Mouse (Mus musculus): ENCODE data around the gene Lrrtm4.
A peak's percentile ranks its signal among the peaks of the same experiment; 100 is the strongest.

The Lrrtm4 gene

DNA sequence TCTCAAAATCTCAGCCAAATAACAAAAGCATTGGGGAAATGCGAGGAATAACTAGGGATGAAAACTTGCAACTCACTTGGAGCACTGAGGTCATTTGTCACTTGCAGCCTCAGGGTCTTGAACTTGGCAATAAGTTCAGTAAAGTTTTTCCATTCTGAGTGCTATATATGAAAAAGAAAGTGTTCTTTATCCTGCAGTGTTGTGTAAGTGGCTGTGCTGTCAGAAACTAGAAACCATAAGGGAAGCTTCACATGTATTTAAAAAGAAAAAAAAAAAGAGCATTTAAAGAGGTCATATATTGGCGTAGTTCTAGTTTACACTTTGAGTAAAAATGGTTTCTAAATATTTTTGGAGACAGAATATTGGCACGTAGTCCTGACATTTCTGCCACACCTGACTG lies 313.1 kb downstream of the Lrrtm4 start:
- DNase-seq: no peak

- DNase-seq: no peak
These were observed 333.6 kb downstream of the Lrrtm4 start for GRCm38 (mm10) chr6:80352307-80352706.

GRCm38 (mm10) chr6:80357092-80357491 lies 338.4 kb downstream of the Lrrtm4 start:
- no peak for DNase-seq

GRCm38 (mm10) chr6:80363593-80363992 lies 344.9 kb downstream of the Lrrtm4 start:
- DNase-seq: no peak

DNA sequence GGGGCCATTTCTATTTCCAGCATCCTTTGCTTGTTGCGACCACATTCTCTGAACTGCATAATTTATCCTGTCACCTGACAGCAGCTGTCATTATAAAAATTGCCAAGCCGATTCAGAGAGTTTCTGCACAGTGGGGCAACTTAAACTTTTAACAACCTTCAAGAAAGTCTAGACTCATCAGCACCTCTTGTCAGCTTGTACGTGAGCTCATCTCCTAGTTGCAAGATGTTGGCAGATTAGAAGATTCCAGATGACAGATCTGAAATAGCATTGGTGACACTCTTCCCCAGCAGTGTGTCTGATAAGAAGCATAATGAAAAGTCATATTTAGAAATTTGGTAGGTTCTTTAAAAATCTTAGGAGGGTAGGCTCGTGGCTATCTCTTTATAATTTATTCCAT lies 347.9 kb downstream of the Lrrtm4 start:
- no peak for DNase-seq

DNA sequence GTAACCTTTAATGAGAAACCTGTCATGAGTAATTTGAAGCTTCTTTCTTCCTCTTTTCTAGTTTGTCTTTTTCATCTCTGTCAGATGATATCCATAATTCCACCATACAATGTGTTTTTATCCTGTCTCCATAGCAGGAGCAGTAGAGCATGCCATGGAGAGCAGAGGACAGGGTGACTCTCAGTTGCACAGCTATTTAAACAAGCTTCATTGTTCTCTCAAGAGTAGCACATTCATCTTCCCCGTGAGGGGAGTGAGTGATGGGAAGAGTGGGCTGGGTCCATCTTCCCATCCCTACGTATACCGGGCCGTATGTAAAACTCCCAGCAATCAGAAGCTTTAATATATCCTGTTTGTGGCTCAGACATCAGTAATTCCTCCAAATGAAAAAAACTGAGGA lies 370.9 kb downstream of the Lrrtm4 start:
- DNase-seq: no peak

DNA sequence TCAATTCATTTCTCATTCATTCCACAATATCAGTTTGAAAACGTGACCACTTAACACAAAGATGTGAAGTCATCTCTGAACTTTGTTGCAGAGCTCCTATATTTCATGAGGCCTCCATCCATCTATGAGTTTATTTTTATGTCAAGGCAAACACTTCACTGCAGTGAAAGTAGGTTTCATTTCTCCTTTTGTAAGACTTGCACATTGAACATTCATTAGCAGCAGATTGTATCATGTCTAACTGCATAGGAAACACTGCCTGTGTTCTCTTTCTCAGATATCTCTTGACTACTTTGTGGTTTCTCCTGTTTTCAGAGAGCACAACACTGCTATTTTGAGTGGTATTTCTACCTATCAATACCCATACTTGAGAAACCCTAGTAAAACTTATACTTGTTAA lies 388.1 kb downstream of the Lrrtm4 start:
- no peak for DNase-seq

DNA sequence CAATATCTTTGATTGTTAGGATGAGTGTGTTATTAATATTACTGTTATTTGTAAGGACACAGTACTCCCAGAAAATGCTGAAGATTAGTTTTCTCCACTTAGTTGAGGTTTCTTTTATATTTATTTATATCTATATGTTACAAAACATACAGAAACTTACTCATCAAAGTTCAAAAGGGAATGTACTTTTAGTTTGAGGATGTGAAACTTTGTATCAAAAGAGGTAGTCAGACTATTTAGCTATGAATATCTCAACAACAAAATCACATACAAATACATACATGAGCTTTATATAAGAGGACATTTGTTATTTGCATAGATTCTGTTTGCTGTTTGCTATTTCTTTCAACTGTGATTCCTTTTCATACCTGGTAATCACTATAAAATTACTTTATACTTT lies 421.5 kb downstream of the Lrrtm4 start:
- DNase-seq: no peak

GRCm38 (mm10) chr6:80470546-80470945 lies 451.9 kb downstream of the Lrrtm4 start:
- no peak for DNase-seq

GRCm38 (mm10) chr6:80476153-80476552 lies 457.5 kb downstream of the Lrrtm4 start:
- DNase-seq: no peak

GRCm38 (mm10) chr6:80545017-80545416 lies 526.3 kb downstream of the Lrrtm4 start:
- DNase-seq: no peak

GRCm38 (mm10) chr6:80549907-80550306 lies 531.2 kb downstream of the Lrrtm4 start:
- no peak for DNase-seq

- no peak for DNase-seq
These were observed 534.7 kb downstream of the Lrrtm4 start for GRCm38 (mm10) chr6:80553398-80553797.

DNA sequence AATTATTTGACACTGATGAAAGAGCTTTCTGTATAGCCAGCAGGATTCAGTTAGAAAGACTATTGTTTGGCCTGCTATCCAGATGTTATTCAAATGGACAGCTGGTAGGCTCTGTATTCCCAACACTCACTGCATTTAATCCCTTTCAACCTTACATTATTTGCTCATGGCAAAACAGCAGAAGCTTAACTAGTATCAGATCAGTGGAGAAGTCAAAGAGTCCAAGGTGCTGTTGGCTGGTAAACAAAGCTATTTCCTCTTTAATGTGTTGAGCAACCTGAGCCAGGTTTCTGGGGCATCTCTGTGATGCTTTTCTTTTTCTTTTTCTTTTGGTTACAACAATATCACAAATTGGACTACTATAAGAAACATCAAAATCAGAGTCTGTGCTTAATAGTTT lies 536.3 kb downstream of the Lrrtm4 start:
- DNase-seq: no peak

DNA sequence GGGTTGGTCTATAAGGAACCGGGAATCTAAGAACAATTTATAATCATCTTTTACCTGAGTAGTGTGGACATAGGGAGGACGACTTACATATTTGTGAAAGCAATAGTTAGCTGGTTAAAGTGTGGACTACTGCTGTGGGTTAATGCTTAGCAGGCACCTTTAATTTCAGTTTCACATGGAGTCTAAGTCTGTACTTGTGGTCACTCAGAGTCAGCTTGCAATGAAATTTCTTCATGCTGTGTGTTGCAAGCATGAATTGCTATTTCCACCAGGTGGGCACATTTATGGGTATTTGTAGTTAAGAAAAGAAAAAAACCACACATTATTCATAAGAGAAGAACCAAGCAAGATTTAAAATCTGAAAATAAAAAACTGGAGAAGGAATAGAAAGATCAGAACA lies 558.5 kb downstream of the Lrrtm4 start:
- DNase-seq: no peak

GRCm38 (mm10) chr6:80582225-80582624 lies 563.5 kb downstream of the Lrrtm4 start:
- DNase-seq: no peak

DNA sequence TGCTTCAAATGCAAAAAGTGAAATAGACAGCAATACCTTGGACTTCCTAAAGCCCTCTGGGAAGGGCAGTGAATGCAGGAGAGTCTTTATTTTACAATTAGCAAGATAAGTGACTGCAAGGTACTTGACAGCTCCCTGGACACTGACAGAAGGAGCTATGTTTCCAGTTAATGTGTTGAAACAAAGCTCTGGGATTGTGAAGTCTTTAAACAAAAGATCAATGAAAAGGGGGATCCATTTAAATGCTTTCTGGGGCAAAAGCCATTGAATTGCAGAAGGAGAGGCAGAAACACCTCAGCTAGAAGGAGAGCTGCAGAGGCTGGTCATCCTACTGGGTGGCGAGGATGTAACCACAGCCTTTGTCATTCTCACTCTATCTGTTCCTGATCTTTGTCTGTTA lies 571.1 kb downstream of the Lrrtm4 start:
- no peak for DNase-seq

- DNase-seq: no peak
These were observed 600.8 kb downstream of the Lrrtm4 start for GRCm38 (mm10) chr6:80619508-80619907.

DNA sequence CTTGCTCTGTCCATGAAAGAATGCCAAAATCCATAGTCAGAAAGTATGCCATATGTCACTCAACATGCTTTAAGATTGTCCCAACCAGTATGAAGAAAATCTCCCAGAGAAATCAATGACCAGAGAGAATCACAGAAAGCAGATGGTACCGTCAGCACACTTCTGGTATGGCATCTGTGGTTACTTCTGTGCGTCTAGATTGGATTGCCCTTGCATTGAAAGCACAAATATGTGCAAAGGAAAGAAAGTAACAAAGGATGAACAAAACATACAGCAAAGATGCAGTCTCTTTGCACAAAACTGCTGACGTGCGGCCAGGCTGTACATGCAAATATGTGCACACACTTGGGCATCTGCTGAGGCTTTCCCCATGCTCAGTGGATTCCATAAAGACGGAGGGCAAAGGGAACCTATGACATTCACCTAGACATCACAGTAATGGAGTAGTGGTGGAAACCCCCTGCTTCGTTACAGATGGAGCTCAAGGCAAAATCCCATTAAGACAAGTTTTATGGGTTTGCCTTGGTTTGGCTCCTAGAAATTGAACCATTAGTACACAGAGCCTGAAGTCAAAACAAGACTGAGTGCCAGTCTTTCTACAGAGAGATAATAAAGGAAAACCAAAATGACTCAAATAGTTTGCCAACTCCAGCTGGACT lies 604.1 kb downstream of the Lrrtm4 start:
- no peak for DNase-seq

- DNase-seq: no peak
These were observed 606.8 kb downstream of the Lrrtm4 start for GRCm38 (mm10) chr6:80625509-80625908.

GRCm38 (mm10) chr6:80662729-80663128 lies 644.1 kb downstream of the Lrrtm4 start:
- DNase-seq: no peak

DNA sequence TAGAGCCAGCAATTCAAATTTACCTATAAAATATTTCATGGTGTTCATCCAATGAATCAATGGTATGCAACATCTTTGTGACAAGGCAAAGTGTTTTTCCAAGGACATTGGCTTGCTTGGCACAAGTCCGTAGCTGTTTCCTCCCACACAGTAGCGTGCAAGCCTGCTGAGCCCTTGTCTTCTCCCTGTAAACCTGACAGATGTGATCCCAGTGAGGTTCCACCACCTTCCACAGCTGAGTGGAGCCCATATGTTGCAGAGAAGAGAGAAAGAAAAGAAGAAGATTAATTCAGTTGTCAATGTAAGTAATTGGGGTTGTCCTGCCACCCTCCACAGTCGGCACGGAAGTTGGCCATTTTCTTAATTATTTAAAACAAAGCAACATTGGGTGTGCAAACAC lies 645.4 kb downstream of the Lrrtm4 start:
- DNase-seq: peak; percentile 2

DNA sequence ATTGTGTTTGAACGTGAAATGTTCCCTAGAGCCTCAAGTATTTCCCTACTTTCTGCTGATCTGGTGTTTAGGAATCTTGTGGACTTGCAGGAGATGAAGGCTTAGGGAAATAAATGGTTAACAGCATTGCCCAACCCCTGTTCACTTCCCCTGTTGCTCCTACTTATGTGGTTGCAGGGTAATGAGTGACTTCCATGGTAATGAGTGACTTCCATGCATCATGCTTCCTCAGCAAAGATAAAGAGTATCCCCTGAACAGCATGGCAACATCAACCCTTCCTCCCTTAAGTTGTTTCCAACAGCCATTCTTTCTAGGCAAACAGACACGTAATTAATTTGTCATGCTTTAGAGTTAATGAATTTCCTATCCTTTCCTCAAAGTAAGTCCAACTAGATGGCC lies 685.5 kb downstream of the Lrrtm4 start:
- no peak for DNase-seq

DNA sequence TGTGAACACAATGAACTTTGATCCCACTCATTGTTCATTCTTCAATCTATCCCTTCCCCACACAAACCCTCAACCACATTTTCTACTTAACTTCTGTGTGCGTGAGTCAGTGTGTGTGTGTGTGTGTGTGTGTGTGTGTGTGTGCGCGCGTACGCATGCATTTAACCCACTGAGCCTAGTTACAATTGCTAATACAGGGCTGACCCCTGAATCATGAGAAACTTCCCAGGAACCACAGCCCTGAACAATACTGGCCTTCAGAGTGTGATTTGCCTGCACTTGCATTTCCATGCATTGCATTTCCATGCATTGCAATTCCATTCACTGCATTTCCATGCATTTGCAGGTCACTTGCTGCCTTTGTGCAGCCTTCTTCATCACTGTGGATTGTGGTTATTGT lies 701.8 kb downstream of the Lrrtm4 start:
- no peak for DNase-seq

DNA sequence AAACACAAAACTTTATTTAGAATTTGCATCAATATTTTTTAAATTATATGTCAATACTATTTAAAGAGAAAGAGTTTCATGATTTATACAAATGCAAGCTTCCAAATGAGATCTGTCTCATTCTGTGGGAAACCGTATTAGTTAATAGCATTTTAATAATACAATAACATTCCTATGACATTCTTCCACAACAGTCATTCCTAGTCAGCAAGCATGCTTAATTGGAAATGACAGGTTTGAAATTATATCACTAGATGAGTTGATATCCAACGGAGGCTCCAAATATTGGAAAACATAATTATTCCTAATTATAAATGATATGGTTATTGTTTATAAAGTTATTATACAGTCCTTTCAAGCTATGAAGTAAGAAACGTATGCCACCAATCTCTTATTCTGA lies 714.7 kb downstream of the Lrrtm4 start:
- DNase-seq: no peak

DNA sequence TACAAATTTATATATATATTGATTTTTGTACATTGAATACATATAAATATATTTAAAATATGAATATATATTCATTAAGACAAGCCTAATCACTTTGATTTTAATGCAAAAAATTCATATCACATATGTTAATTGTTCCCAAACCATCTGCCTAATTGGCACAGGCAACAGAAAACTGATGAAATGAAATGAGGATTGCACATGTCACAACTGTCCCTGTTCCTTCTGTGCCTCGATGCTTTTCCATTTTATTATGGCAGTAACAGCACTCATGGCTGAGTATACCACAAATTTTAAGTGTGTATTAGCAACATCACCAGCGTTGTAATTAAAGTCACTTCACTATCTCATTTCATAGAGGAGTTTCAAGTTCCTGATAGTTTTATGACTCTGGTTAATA lies 732.1 kb downstream of the Lrrtm4 start:
- DNase-seq: no peak

Measured in cerebellum, adult 11-12 months (tissue).